In the genomic region with DNA sequence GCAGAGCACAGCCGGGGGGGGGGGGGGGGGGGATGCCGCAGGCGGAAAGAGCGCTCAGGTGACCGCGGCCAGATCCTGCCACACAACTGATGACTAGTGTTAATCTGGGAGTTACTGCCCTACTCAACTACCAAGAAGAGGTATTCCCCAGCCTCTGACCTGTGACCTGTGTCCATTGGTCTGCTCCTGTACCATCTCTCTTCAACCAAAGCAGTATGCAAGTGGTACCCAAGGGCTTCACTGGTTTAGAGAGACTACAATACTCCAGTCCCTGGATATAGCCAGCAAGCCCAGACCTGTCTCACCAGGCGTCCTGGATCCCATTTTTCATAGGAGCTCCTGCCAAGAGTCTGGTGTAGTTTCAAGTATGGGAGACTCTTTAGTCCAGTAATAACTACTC, we compare ENCODE assay signal across 8 mouse cellular contexts. TPM values are rescaled to one million over a fixed set of nuclear protein-coding genes. Genes with fewer than 3 reads are reported as not detected.
DNase-seq lines count a peak whose midpoint lies in the region; ATAC-seq and TF ChIP-seq lines count a peak whose summit lies in the region.

No protein-coding gene starts in this region.

- DNase-seq in heart, adult 18-20 months = no peak
- DNase-seq in left cerebral cortex, adult 9 months (ENCODE audit: low spot score in 2 of 2) = no peak
- DNase-seq in layer of hippocampus, adult 18-20 months (ENCODE audit: low spot score in 2 of 2) = no peak

- H3K4me2 ChIP-seq in heart, embryonic 13.5 days = peak overlapping the region; percentile 96
- peak overlapping the region; percentile 70 for H3K4me2 ChIP-seq in heart, embryonic 16.5 days (ENCODE audit: low read depth, low read length)

- no peaks in the 10 kb centered on the region for H3K36me3 ChIP-seq in heart, embryonic 13.5 days
- no peaks in the 10 kb centered on the region for H3K36me3 ChIP-seq in heart, embryonic 16.5 days (ENCODE audit: control insufficient read depth, insufficient read depth)

- 0 out of 2 replicates have a peak, but pooled peaks have one; percentile 39 for ATAC-seq in heart, embryonic 13.5 days (ENCODE audit: extremely low read depth, insufficient number of reproducible peaks, low FRiP score, low TSS enrichment)
- 0 out of 2 replicates have a peak, but pooled peaks have one; percentile 1 for ATAC-seq in heart, embryonic 16.5 days (replicated peaks; ENCODE audit: extremely low read depth, insufficient read depth, low FRiP score)
- peak; percentile 7; the same call in 1 of the 2 replicates for ATAC-seq in megakaryocyte progenitor cell, adult 5-6 weeks (replicated peaks; ENCODE audit: poor library complexity)
- ATAC-seq in erythroid progenitor cell, adult 5-6 weeks (replicated peaks; ENCODE audit: low FRiP score, poor library complexity, severe bottlenecking) = no peak

- H3K27ac ChIP-seq in heart, embryonic 13.5 days (replicated peaks) = no peak overlapping the region
- no peak overlapping the region for H3K27ac ChIP-seq in bone marrow macrophage, adult 2 months (ENCODE audit: insufficient read depth, low read depth, low read length)
- H3K27ac ChIP-seq in heart, embryonic 16.5 days (ENCODE audit: low read length) = no peak overlapping the region

- peaks cover 12% of the 10 kb centered on the region; the same call in 1 of the 2 replicates for H3K4me1 ChIP-seq in heart, embryonic 13.5 days
- 0 out of 2 replicates have a peak, but pooled peaks cover 3% of the 10 kb centered on the region for H3K4me1 ChIP-seq in bone marrow macrophage, adult 2 months (ENCODE audit: control insufficient read depth, insufficient read depth, low read length)
- 0 out of 2 replicates have a peak, but pooled peaks cover 2% of the 10 kb centered on the region for H3K4me1 ChIP-seq in heart, embryonic 16.5 days (ENCODE audit: control insufficient read depth, insufficient read depth, low read length)

- TF ChIP-seq POLR2A in bone marrow macrophage, adult 2 months (IDR thresholded peaks at IDR 0.05; ENCODE audit: borderline replicate concordance, low read depth, low read length) = no peak

- WGBS in heart, embryonic 13.5 days = 23% methylated on average over 4 of the region's 7 CpGs
- WGBS in heart, embryonic 16.5 days = 21% methylated on average over 3 of the region's 7 CpGs

- H3K9ac ChIP-seq in heart, embryonic 13.5 days = peak overlapping the region; percentile 89
- peak overlapping the region; percentile 90 for H3K9ac ChIP-seq in heart, embryonic 16.5 days (ENCODE audit: low read length)

- TF ChIP-seq CTCF in bone marrow macrophage, adult 2 months (IDR thresholded peaks at IDR 0.05; ENCODE audit: low read depth, low read length) = no peak

- peaks cover 3% of the 10 kb centered on the region for H3K27me3 ChIP-seq in heart, embryonic 13.5 days (replicated peaks)
- H3K27me3 ChIP-seq in heart, embryonic 16.5 days (ENCODE audit: control insufficient read depth, insufficient read depth, low read length) = no peaks in the 10 kb centered on the region

- peaks cover 8% of the 10 kb centered on the region; the same call in 1 of the 2 replicates for H3K9me3 ChIP-seq in heart, embryonic 13.5 days
- H3K9me3 ChIP-seq in heart, embryonic 16.5 days (replicated peaks; ENCODE audit: control insufficient read depth, low read length) = 0 out of 2 replicates have a peak, but pooled peaks cover 3% of the 10 kb centered on the region

- H3K4me3 ChIP-seq in heart, embryonic 13.5 days = peak overlapping the region; percentile 86
- H3K4me3 ChIP-seq in bone marrow macrophage, adult 2 months (ENCODE audit: insufficient read depth, low read length) = peak overlapping the region; percentile 92
- H3K4me3 ChIP-seq in heart, embryonic 16.5 days (ENCODE audit: low read length) = peak overlapping the region; percentile 85

RNA-seq across cellular contexts. Expression of a gene that starts 5.1 kb away (rescaled TPM):
- 17.8 and 22.2 TPM in 2 replicates for polyA plus RNA-seq in heart, embryonic 13.5 days (2015; fragmentation: Nextera tagmentation; extraction: Ambion mirVana)
- 10 to 100 TPM; 11.4 to 13.5 TPM for total RNA-seq in heart, adult 18-20 months (2021)
- polyA plus RNA-seq in bone marrow macrophage, adult 2 months (2012; ENCODE audit: insufficient read depth, insufficient read length, missing spikeins) = 6.2 and 9.0 TPM in 2 replicates
- 31.2 and 36.7 TPM in 2 replicates for polyA plus RNA-seq in heart, embryonic 16.5 days (2015; fragmentation: Nextera tagmentation; extraction: Ambion mirVana)
- total RNA-seq in megakaryocyte progenitor cell, adult 5-6 weeks (2015) = 3.1 and 4.3 TPM in 2 replicates
- total RNA-seq in megakaryocyte progenitor cell, adult 5-6 weeks (2017) = 2.0 and 6.9 TPM in 2 replicates
- total RNA-seq in erythroid progenitor cell, adult 5-6 weeks (2015; ENCODE audit: low replicate concordance) = 4.2 and 9.7 TPM in 2 replicates
- 3.0 and 3.1 TPM in 2 replicates for total RNA-seq in erythroid progenitor cell, adult 5-6 weeks (2017; ENCODE audit: low replicate concordance)
- total RNA-seq in layer of hippocampus, adult 18-20 months (2021) = 10 to 100 TPM; 38.8 to 42.1 TPM
